Mouse (Mus musculus): ENCODE measurements around the gene Arhgef25.

GRCm38 (mm10) chr10:127165354-127165653, 24.6 kb downstream of the Arhgef25 start:
- TF ChIP-seq CTCF (IDR thresholded peaks at IDR 0.05; ENCODE audit: control insufficient read depth, insufficient read depth, low read length) (no peak), POLR2A (IDR thresholded peaks at IDR 0.05; ENCODE audit: borderline replicate concordance, control insufficient read depth, low read depth, low read length) (no peak)

Data from bone marrow, adult 2 months (tissue).